Mouse (Mus musculus) G1E-ER4 (cell line): ENCODE data around the gene Nxpe3. TPM values are rescaled to one million over a fixed set of nuclear protein-coding genes. Genes with fewer than 3 reads are reported as not detected.

Experiments
- GATA1 ChIP-seq: IDR thresholded peaks from one replicate; pipeline ENCODE4 v1.8.0; 2012; ENCODE audit warnings: low read length, inconsistent platforms
- polyA plus RNA-seq: library from polyadenylated mRNA; stranded (reverse); fragments of >175 nt; gene quantifications from 2 replicates; pipeline ENCODE4 v1.2.3, GENCODE M21; 2012

Gene Nxpe3
- polyA plus RNA-seq, 1 experiment = 0.36 TPM

DNA sequence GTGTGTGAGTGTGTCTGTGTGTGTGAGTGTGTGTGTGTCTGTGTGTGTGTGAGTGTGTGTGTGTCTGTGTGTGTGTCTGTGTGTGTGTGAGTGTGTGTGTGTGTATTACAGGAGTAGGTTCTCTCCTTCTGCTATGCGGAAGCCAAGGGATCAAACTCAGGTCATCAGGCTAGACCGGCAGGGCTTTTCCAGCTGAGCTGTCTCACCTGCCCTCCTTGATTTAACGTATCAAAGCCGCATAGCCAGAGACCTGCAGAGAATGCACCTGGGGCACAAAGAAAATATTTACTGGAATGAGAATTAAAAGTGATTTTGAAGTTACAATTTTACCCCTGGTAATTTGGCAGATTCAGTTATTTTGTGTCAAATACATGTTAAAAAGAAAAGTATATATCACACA is 42.6 kb downstream of the Nxpe3 start:
- no peak for TF ChIP-seq GATA1

DNA sequence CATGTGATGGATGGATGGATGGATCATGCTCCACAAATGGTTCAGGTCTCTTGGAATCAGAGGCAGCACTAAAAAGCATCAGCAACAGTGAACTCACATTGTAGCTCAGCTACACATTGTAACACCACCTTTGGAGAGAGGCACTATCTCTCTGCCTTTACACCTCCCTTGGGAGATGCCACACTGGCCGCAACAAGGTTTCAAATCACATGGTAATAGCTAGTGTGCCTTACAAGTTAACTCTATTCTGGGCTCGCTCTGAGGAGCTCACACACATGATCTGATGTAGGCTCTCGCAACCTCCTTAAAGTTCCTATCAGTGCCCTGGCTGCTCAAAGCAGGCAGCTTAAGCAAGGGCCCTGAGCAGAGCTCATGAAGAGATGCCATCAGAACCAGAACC is 44.6 kb downstream of the Nxpe3 start:
- TF ChIP-seq GATA1 = no peak

DNA sequence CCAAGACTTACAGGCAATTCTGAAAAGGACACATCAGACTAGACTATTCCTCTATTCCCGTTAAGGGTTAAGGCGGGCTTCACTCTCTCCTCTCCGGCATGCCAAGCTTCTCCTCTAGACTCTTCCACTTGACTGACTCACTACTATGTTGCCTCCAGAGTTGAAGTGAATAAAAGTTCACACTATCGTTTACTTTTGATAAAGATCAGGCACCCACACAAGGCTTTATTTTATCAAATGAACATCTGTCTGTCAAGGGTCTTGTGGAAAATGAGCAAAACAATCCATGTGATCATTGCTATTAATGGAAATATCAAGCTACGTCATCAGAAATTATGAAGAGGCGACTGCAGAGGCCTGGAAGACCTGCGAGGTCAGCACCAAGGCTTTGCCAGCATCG is 47.4 kb downstream of the Nxpe3 start:
- TF ChIP-seq GATA1 = no peak

- no peak for TF ChIP-seq GATA1
These were observed 50.2 kb downstream of the Nxpe3 start for GRCm38 (mm10) chr16:55844847-55845246.

DNA sequence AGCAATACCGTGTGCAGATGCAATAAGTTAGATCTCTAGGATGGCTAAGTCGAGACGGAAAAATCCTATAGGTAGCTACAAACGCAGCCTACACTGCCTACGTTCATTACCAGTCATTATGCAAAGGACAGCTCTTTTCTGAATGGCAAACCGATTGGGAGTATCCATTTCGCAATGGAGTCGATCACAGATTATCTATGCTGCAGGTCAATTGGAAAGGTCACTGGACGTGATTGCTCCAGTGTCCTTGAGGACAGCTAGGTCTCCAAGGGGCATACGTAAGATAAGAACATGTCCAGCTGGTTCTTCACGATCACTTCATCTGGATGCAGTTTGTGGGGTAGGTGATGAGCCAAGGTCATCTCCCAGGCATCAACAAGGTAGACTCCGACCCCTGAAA is 51.2 kb downstream of the Nxpe3 start:
- no peak for TF ChIP-seq GATA1

DNA sequence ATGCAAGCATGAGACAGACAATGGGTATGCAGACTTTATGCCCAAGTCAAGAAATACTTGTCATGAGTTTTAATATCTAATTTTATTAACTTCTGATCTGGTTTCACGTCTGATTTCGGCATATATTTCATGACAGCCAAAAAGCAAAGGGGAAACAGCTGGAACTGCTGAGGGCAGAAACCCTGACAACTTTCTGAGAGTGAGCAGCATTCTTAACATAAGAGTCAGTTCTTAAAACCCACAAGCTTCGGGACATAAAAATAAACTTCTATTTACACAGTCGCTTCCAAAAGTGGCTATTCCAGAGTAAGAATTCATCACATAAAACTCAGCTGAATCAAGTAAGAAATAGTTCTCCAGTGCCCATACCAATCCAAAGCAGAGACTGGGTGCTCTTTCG is 52.0 kb downstream of the Nxpe3 start:
- TF ChIP-seq GATA1 = no peak

DNA sequence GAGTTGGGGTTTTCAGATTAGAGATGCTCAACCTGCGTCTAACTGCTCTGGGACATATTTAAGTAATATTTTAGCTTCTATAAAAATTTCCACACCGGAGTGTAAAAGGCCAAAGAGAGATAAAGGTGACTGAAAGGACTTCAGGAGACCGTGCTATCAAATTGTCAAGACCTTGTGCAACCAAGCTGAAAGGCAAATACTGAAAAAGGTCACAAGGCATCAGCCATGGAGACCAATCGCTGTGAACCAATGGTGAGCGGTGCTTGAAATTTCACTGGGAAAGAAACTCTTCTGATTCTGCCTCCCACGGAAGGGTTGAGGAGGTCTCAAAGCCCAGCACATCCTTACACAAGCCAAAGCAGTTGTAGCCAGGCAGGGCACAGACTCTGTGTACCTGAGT is 53.6 kb downstream of the Nxpe3 start:
- no peak for TF ChIP-seq GATA1

DNA sequence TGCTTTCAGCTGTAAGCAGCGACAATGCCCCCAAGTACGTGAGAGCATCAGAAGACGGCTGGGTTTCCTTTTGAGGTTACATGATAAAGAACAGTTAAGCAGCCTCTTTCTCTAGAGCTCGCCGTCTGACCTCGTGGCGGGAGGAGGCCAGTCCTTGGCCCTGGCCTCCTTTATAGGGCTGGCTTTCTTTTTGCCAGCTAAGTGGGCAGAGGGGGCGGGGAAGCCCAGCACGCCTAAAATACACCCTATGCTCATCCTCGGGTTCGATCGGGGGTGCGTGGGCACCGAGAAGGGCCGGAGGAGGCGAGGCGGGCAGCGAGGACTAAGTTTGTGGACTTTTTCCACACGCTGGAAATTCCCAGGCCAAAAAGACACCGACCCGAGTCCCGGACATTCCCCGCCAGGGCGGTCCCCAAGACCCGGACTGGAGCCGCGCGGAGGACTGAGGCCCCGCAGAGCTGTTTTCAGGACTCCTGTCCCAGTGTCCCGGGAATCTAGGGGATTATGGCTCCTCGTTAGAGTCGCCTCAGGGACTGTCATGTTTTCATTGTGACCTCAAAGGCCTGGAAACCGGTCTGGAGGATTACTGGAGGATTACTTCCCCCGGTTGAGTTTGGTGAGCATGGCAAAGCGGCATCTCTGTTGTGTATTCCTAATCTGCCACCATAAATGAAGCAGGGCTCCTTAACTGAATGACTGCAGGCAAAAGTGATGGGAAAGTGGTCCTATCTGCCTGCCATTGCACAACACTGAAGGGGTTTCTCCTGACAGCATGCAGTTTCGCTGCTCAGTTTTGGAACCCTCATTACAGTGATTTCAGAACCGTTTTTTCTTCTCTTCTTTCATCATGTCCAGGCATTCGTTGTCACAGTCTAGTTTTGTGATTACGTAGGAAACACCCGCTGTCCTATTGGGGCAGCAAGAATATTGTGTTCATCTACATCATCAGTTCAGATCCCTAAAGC is 56.3 kb downstream of the Nxpe3 start, which contains the start of gene Nfkbiz:
Gene Nfkbiz (minus strand): TSS at position 390 of the 965 bp plus-strand sequence.
- no peak for TF ChIP-seq GATA1

DNA sequence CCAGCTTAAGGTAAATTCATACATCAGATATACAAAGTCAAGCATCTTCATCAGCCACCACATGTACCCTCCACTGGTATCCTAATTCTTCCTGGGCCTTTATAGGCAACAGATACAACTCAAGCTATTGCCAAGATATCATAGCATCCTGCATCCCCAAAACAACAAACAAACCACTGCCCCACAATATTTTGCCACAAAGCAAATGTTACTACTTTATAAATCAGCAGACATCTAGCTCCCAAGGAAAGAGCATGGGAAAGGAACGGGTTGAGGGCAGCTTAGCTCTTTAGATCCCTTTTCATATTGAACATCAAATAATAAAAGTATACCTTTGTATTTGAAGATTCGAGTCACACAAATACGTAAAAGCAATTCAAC is 57.0 kb downstream of the Nxpe3 start:
- TF ChIP-seq GATA1 = no peak

DNA sequence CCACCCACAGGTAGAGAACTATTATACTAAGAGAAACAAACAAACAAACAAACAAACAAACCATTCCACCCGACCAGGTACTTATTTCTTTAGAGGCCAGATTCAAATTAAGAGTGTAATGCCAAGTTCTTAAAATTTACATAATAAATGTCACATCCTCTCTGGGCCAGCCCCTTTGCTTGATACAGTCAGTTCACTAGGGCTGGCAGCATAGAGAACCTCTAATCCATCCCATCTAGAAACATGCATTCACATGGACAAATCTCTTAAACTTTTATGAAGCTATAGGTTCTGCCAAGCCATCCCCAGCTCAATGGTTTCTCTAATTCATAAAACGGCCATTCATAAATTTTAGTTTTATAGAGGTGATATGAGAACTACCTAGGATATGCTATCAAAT is 57.9 kb downstream of the Nxpe3 start:
- no peak for TF ChIP-seq GATA1

DNA sequence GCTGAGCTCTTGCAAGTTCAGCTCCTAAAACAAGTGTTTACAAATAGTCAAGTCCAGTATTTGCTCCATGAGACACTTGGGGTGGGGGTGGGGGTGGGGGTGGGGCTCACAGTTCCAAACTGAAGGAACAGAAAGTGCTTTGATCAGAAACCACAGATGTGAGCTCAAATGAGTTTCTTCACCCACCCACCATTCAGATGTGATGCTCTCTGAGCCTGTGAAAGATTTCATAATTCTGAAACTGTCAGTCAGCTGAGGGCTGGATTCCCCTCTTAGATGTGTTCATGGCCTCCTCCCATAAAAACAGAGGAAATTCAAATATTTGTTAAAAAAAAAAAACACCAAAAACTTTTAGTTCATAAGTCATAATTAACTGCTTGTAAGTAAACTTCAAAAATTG is 59.3 kb downstream of the Nxpe3 start:
- TF ChIP-seq GATA1 = no peak

DNA sequence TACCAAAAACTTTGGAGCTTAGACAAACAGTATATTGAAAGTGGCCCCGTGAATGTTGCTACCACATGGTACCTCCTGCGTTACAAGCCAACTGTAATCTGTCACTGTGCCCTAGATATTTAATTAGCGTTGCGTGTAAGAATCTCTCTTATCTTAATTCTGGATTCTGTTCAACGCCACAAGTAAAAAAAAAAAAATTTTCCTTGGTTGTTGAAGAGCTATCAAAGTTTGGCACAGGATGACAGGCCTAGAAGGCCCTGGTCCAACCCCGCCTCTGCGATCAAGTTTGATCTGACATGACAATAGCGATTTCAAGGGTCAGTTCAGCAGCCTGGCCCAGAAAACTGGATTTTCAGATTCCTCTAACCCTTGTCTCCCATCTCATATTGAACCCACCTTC is 62.5 kb downstream of the Nxpe3 start:
- TF ChIP-seq GATA1 = no peak

DNA sequence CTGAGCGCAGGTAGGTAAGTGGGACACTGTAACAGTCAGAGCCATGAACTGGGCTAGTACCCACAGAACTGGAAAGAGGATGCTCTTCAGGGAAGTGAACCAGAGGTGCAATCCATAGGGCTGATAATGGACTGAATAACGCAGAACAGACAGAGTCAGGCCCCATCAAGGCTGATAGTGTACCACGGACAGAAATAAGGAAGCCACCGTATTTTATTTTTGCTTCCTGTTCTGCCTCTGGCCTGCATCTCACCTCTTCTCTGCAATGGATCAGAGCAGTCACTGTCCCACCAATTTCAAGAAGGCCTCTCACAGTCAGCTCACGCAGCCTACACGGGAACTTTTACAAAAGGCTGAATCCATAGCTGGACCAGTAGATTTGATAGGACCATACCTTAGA is 63.0 kb downstream of the Nxpe3 start:
- TF ChIP-seq GATA1 = no peak

GRCm38 (mm10) chr16:55831451-55831850 is 63.6 kb downstream of the Nxpe3 start:
- no peak for TF ChIP-seq GATA1

GRCm38 (mm10) chr16:55823398-55824155 is 71.5 kb downstream of the Nxpe3 start:
- TF ChIP-seq GATA1 = no peak

DNA sequence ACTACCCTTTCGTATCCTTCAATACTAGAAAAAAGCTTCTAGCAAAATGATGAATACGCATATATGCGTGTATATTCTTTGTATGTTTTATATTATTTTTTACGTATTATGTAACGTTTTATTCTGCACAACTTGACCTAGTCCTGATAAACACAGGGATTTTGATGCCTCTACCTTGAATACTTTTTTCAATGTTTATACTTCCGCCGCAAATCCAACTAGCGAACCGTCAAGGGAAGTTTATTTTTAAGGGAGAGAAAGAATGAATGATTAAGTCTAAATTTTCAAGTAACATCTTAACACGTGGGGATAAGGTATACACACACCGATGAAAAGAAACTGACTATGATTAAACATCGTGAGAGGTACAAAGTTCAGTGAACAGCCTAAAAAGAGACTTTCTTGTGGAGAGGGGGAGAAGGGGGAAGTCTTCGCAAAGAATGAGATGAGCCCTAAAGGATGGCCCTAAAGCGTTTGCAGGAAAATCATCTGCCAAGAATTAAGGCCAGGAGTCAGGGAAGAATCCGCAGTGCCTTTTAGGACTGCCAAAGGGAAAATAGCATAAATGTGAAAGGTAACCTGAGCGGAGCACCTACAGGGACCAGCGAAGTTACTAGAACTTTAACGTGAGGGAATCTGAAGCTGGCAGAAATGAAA is 72.2 kb downstream of the Nxpe3 start:
- TF ChIP-seq GATA1 = no peak
